Mouse (Mus musculus) hindbrain, postnatal 0 days (tissue): ENCODE results near the gene Robo1. TPM values are rescaled to one million over a fixed set of nuclear protein-coding genes. Genes with fewer than 3 reads are reported as not detected.

Source experiments
- ATAC-seq: fragments of 200-750 bp; cut with Nextera tagmentation; 2 replicates; pipeline ENCODE4 v1.8.0; 2017; ENCODE audit warnings: mild to moderate bottlenecking, moderate TSS enrichment, moderate library complexity
- DNase-seq: peaks from one replicate; pipeline ENCODE4 v3.0.0-alpha.2; 2015; ENCODE audit warnings: low spot score
- H3K27ac ChIP-seq: fragments of 300-500 bp; sonication (generic); 2 replicates; pipeline ENCODE4 v1.5.1; 2014; ENCODE audit warnings: mild to moderate bottlenecking
- H3K27me3 ChIP-seq: fragments of 300-500 bp; sonication (generic); 2 replicates; pipeline ENCODE4 v1.6.1; 2014; ENCODE audit warnings: low read length, mixed read lengths; ENCODE audit not compliant: insufficient read depth
- H3K36me3 ChIP-seq: fragments of 300-500 bp; sonication (generic); 2 replicates; pipeline ENCODE4 v1.6.1; 2014; ENCODE audit warnings: low read length, mixed read lengths; ENCODE audit not compliant: insufficient read depth
- H3K4me1 ChIP-seq: fragments of 300-500 bp; sonication (generic); 2 replicates; pipeline ENCODE4 v1.6.1; 2014; ENCODE audit warnings: antibody characterized with exemption, low read length, mixed read lengths; ENCODE audit not compliant: insufficient read depth
- H3K4me2 ChIP-seq: fragments of 300-500 bp; sonication (generic); 2 replicates; pipeline ENCODE4 v1.6.1; 2014; ENCODE audit warnings: low read depth, mild to moderate bottlenecking, low read length, moderate library complexity, mixed read lengths
- H3K4me3 ChIP-seq: fragments of 300-500 bp; sonication (generic); 2 replicates; pipeline ENCODE4 v1.5.1; 2014; ENCODE audit warnings: low read length
- H3K9ac ChIP-seq: fragments of 300-500 bp; sonication (generic); replicated peaks from 2 replicates; pipeline ENCODE4 v1.6.1; 2014; ENCODE audit warnings: mild to moderate bottlenecking, low read length, moderate library complexity, mixed read lengths
- H3K9me3 ChIP-seq: fragments of 300-500 bp; sonication (generic); 2 replicates; pipeline ENCODE4 v1.6.1; 2016; ENCODE audit warnings: low read length, mixed read lengths
- CTCF ChIP-seq: IDR thresholded peaks from 2 replicates; pipeline ENCODE4 v1.5.1; 2016; ENCODE audit warnings: antibody characterized with exemption, control low read depth, low read depth
- WGBS: fragments of 180-500 bp; shearing (Covaris S2); extraction: QIAGEN DNeasy Blood & Tissue Kit; methylation state at CpG from one replicate; pipeline ENCODE4 v1.1.7; 2014; 5-methylcytosine and 5-hydroxymethylcytosine counted together
- polyA plus RNA-seq: library from polyadenylated mRNA; unstranded; fragments of >200 nt; fragmentation: Nextera tagmentation; extraction: Ambion mirVana; gene quantifications from 2 replicates; pipeline ENCODE4 v1.2.1, GENCODE M21; 2015
- total RNA-seq: library from RNA; depleted of rRNA; stranded (reverse); fragments of >200 nt; gene quantifications from 2 replicates; pipeline ENCODE4 v1.2.3, GENCODE M21; 2014

The Robo1 gene
- total and polyA plus RNA-seq, 2 experiments from 2014 or later = 20.4 to 57.9 TPM

GRCm38 (mm10) chr16:72402381-72402780 is 94.3 kb downstream of the Robo1 start:
- Histone ChIP-seq H3K27ac (no peak overlapping the region), H3K9me3 (no peaks in the 10 kb centered on the region), H3K9ac (no peak overlapping the region), H3K4me3 (no peak overlapping the region), H3K36me3 (no peaks in the 10 kb centered on the region), H3K4me1 (peaks cover 4% of the 10 kb centered on the region; the same call in 1 of the 2 replicates), H3K27me3 (no peaks in the 10 kb centered on the region), H3K4me2 (peak overlapping the region; percentile 27)
- WGBS = 15% methylated on average over 9 of the region's 9 CpGs
- peak; percentile 48 for DNase-seq
- TF ChIP-seq CTCF = no peak
- ATAC-seq = peak; percentile 79

DNA sequence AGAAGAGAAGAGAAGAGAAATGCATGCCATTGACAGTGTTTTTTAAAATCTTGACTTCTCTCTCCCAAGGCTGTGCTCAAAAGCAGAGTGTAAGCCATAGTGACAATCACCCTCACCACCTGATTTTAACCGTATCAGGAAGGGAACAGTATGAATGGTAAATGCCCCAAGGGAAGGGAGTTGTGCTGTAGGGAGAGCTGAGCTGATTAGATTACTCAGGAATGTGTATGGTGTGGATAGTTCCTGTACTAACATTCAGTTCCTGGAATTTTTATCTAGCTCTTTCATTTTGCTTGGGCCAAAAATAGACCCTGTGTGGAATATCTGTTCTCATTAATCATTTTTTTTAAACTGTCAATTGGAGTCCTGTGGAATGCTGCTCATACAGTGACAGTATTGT is 101.7 kb downstream of the Robo1 start:
- no peak overlapping the region for H3K27ac ChIP-seq
- no peak for TF ChIP-seq CTCF
- no peak for ATAC-seq
- 46% methylated on average over 1 of the region's 1 CpGs for WGBS
- H3K9me3 ChIP-seq = no peaks in the 10 kb centered on the region
- no peak for DNase-seq
- no peak overlapping the region for H3K4me3 ChIP-seq
- H3K4me1 ChIP-seq = no peaks in the 10 kb centered on the region
- no peaks in the 10 kb centered on the region for H3K36me3 ChIP-seq
- H3K27me3 ChIP-seq = no peaks in the 10 kb centered on the region
- H3K9ac ChIP-seq = no peak overlapping the region
- H3K4me2 ChIP-seq = no peak overlapping the region

- TF ChIP-seq CTCF = no peak
- ATAC-seq = no peak
These were observed 103.7 kb downstream of the Robo1 start for GRCm38 (mm10) chr16:72411669-72412270.

DNA sequence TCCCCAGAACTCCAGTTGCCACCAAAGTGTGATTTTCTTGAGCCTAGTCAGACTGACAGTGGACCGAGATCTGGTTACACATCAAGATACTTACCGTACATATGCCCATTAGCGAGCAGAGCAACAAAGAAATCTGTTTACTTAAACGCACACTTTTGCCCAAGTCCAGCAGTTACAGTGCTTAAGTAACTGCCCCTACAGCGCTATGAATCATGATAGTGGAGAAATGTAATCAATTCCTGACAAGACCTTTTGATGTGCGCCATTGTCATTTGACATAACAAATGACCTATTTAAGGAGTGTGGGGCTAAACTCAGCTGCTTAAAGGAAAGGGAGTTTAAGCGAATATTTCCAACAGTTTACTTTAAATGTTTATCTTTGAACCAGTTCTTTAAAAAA is 104.8 kb downstream of the Robo1 start:
- Histone ChIP-seq H3K27ac (no peak overlapping the region), H3K4me1 (no peaks in the 10 kb centered on the region), H3K9ac (no peak overlapping the region), H3K9me3 (no peaks in the 10 kb centered on the region), H3K4me3 (no peak overlapping the region), H3K27me3 (no peaks in the 10 kb centered on the region), H3K36me3 (no peaks in the 10 kb centered on the region), H3K4me2 (no peak overlapping the region)
- 66% methylated on average over 7 of the region's 7 CpGs for WGBS
- no peak for TF ChIP-seq CTCF
- no peak for DNase-seq
- no peak for ATAC-seq

More at GRCm38 (mm10) chr16:72411669-72412270, 103.7 kb downstream of the Robo1 start:
- WGBS = 51% methylated on average over 5 of the region's 5 CpGs
- no peaks in the 10 kb centered on the region for H3K36me3 ChIP-seq
- H3K9ac ChIP-seq = no peak overlapping the region
- no peak overlapping the region for H3K4me2 ChIP-seq
- no peak overlapping the region for H3K4me3 ChIP-seq
- H3K27ac ChIP-seq = no peak overlapping the region
- no peaks in the 10 kb centered on the region for H3K27me3 ChIP-seq
- no peaks in the 10 kb centered on the region for H3K4me1 ChIP-seq
- no peaks in the 10 kb centered on the region for H3K9me3 ChIP-seq
- DNase-seq = no peak

- WGBS = 74% methylated on average over 5 of the region's 5 CpGs
- ATAC-seq = no peak
- Histone ChIP-seq H3K27ac (no peak overlapping the region), H3K27me3 (no peaks in the 10 kb centered on the region), H3K4me3 (no peak overlapping the region), H3K4me1 (no peaks in the 10 kb centered on the region), H3K9ac (no peak overlapping the region), H3K9me3 (no peaks in the 10 kb centered on the region), H3K36me3 (no peaks in the 10 kb centered on the region), H3K4me2 (no peak overlapping the region)
- no peak for DNase-seq
- no peak for TF ChIP-seq CTCF
These were observed 111.4 kb downstream of the Robo1 start for GRCm38 (mm10) chr16:72419328-72420066.

- no peaks in the 10 kb centered on the region for H3K36me3 ChIP-seq
- H3K27ac ChIP-seq = no peak overlapping the region
- 74% methylated on average over 4 of the region's 4 CpGs for WGBS
- ATAC-seq (no peak), DNase-seq (no peak)
- no peak overlapping the region for H3K4me2 ChIP-seq
- no peak overlapping the region for H3K9ac ChIP-seq
- no peaks in the 10 kb centered on the region for H3K27me3 ChIP-seq
- no peak overlapping the region for H3K4me3 ChIP-seq
- TF ChIP-seq CTCF = no peak
- H3K9me3 ChIP-seq = no peaks in the 10 kb centered on the region
- no peaks in the 10 kb centered on the region for H3K4me1 ChIP-seq
These were observed 114.3 kb downstream of the Robo1 start for GRCm38 (mm10) chr16:72422426-72422825.

DNA sequence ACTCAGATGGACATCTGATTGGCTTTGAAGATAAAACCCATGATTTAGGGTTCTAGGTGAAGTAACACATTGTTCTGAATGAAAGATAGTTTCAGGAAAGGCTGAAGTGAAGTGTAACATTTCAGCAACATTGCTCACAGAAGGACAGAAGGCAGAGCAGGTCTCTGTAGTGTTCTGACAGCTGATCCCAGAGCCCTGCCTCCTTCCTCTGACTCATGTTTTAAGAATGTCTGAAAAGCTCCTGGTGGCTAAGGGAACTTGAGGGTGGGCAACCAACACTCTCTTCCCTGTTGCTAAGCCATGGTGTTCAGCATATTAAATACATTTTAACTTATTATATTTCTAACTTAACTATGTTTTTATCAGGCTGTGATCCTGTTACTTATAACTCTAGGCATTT is 126.3 kb downstream of the Robo1 start:
- no peaks in the 10 kb centered on the region for H3K27me3 ChIP-seq
- no peak for DNase-seq
- no peak for ATAC-seq
- no peak for TF ChIP-seq CTCF
- no peaks in the 10 kb centered on the region for H3K4me1 ChIP-seq
- H3K9me3 ChIP-seq = no peaks in the 10 kb centered on the region
- no peak overlapping the region for H3K4me3 ChIP-seq
- no peak overlapping the region for H3K4me2 ChIP-seq
- H3K27ac ChIP-seq = no peak overlapping the region
- no peak overlapping the region for H3K9ac ChIP-seq
- H3K36me3 ChIP-seq = no peaks in the 10 kb centered on the region
